In genomic region chr8:47298460-47298859, GRCm38 (mm10) we compare ENCODE assay signal across 16 mouse cellular contexts.
"Had no signal": no experiment of that assay in that cellular context is flagged by ENCODE, and none has a peak within 500 bp of the region (broad histone marks: within the 10 kb centered on the region; RNA-seq: fewer than 3 reads in every experiment).

No protein-coding gene starts in this region.

- H3K4me2 ChIP-seq: neural tube, embryonic 13.5 days; neural tube, embryonic 15.5 days; stomach, embryonic 15.5 days had no signal

- H3K27me3 ChIP-seq: neural tube, embryonic 13.5 days; neural tube, embryonic 15.5 days; stomach, embryonic 15.5 days had no signal

- H3K9me3 ChIP-seq: neural tube, embryonic 13.5 days; neural tube, embryonic 15.5 days; stomach, embryonic 15.5 days had no signal

- H3K27ac ChIP-seq: neural tube, embryonic 13.5 days; neural tube, embryonic 15.5 days; stomach, embryonic 15.5 days; stomach, postnatal 0 days had no signal

- DNase-seq: retina, postnatal 1 day; right cerebral cortex, adult 18-20 months; right cerebral cortex, postnatal 14 days; right cerebral cortex, postnatal 25 days; right cerebral cortex, postnatal 4 days; spleen, adult 18-20 months; thymus, adult 18-20 months; thymus, adult 2 months; thymus, postnatal 14 days; thymus, postnatal 25 days; thymus, postnatal 36 days; thymus, postnatal 4 days had no signal

- H3K36me3 ChIP-seq: neural tube, embryonic 13.5 days; neural tube, embryonic 15.5 days; stomach, embryonic 15.5 days had no signal

- H3K9ac ChIP-seq: neural tube, embryonic 13.5 days; neural tube, embryonic 15.5 days; stomach, embryonic 15.5 days had no signal

- H3K4me1 ChIP-seq: neural tube, embryonic 13.5 days; neural tube, embryonic 15.5 days; stomach, embryonic 15.5 days had no signal

- H3K4me3 ChIP-seq: neural tube, embryonic 13.5 days; neural tube, embryonic 15.5 days; stomach, embryonic 15.5 days had no signal
